Mouse (Mus musculus): Measurements from ENCODE around the gene Bcan.

The Bcan gene

DNA sequence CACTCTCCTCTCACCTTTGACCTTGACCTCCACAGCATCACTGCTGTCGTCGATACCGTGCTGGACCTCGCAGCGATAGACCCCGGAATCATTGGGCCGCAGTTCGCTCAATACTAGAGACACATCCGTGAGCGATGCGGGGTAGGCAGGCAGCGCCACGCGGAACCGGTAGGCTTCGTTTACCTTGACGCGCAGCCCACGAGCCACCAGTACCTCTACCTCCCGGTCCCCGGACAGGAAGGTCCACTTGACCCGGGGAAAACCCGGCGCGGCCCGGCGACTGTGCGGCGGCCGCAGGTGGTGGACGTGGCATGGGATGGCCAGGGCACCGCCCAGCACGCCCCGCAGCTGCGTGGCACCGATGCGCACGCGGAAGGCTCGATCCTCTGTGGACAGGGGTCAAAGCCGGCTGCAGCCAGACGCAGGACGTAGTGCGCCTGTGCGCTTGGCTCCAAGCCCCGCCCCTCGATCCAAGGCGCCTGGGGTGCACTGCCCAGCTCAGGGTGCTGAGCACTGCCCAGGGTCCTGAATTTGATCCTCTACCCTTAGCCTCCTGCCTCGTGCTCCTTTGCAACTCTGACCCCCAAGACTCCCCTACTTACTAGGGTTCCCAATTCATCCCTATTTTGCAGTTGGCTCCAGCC is 2.9 kb downstream of the Bcan start:
- DNase-seq (ENCODE audit: low read depth) = no peak

DNA sequence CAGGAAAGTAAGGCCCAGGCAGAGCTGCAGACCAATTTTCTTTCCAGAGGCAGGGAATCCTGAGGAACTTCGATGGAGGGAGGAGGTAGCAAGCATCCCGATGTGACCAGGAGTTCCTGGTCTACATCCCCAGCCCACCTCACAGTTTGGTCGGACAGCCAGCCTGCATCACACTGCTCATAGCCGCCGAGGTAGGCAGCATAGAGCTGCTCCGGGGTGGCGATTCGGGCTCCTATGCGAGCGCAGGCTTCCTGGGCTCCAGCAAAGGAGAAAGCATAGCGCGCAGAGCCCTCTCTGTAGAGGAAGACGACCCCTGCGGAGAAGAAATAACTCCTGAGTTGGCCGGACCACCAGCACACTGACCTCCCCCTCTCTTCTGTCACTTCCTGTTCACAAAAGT is 3.6 kb downstream of the Bcan start:
- DNase-seq (ENCODE audit: low read depth) = no peak

DNA sequence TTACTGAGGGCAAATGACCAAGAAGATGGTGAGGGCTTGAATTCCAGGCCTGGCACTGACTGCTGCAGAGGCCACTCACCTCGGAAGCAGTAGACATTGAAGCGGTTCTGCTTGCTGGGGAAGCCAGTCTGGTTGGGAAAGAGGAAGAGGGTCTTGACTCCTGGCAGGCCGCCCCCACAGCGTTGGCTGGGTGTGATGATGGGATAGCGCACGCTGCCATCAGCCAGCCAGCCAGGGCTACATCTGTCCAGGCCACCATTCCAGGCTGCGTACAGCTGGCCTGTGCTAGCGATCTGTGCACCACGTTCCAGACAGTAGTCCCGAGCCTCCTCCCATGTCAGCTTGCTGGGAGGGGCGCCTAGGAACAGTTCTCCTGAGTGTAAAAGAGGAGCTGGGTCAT is 4.7 kb downstream of the Bcan start:
- DNase-seq (ENCODE audit: low read depth) = no peak

DNA sequence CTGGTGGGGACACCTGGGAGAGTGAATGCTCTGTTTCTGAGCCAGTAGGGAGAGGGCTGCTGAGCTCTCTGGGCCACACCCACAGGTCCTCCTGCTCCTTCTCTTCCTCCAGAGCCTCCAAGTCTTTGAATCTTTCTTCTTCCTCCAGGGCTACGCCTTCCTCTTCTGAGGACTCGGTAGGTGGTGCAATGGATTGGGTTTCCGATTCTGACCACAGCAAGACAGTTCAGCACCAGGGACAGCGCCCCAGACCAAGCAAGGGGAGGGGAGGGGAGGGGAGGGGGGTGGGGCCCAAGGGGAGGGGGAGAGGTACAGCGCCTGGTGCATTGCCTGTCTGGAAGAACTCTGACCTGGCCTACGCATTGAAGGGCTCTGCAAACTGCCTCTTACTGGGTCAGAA is 6.6 kb downstream of the Bcan start:
- DNase-seq (ENCODE audit: low read depth) = peak; percentile 43

DNA sequence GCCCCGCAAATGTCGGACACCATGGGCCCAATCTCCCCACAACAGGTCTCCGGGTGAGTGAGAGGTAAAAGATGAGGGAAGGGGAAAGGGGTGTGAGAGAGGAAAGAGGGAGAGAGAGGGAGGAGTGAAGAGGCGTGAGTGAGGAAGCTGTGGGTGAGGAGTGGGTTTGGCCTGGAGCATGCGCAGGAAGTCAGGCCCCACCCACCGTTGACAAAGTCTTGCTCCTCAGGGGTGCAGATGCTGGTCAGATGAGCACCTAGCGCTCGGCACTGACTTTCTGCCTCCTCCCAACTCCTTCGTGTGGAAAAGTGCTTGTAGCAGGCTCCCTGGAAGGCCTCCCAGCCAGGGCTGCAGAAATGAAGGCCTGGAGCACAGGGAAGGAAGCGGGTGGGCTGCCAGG is 10.1 kb downstream of the Bcan start:
- no peak for DNase-seq (ENCODE audit: low read depth)

DNA sequence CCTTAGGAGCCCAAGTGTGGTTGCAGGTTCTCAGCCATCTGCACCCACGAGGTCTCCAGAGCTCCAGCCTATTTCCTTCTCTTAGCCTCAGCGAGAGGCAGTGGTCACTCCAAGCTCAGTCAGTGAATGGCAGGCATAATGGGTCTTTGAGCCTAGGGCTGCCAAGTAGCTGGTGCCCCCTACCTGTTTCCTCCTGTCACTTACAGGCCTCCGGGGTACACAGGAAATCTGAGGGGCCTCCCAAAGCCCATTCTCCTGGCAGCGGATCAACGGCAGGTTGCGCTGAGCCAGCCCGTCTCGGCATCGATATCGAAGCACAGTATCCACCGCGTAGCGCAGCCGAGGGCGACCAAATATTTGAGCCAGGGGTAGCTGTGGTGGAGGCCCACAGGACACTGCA is 12.0 kb downstream of the Bcan start:
- no peak for DNase-seq (ENCODE audit: low read depth)

DNA sequence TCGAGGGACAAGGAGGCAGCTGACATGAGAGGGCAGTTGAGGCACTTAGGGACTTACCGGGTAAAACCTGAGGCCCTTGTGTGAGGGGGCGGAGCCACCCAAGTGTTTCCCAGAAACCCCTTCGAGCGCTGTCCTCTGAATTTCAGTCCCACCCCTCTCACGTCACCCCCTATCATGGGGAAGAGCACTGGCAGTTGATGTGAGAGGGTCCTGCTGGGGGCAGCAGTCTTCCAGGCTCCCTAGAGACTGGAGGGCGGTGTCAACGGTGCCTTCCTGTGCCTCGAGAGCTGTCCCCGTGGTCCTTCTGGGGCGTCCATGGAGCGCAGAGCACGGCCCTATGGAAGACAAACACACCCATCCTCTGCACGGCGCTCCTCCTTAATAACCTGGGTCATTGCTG is 12.4 kb downstream of the Bcan start:
- DNase-seq (ENCODE audit: low read depth) = peak; percentile 69

DNA sequence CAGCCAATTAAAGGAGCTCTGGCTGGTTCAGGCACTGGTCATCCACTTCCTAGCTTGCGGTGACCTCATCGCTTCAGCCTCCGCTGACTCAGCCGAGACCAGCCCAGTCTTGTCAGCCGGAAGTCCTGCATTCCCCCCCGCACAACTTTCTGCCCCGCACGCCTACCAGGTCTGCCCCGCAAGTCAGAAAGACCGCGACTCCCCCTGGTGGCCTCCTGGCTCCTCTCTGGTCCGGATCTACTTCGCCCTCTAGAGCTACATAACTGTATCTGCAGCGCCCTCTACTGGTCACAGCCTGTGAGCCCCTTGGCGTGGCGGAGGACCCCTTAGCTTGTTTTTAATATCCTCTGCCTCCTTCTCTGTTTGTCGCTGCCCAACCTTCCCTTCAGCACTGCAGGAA is 13.2 kb downstream of the Bcan start:
- peak; percentile 96 for DNase-seq (ENCODE audit: low read depth)

DNA sequence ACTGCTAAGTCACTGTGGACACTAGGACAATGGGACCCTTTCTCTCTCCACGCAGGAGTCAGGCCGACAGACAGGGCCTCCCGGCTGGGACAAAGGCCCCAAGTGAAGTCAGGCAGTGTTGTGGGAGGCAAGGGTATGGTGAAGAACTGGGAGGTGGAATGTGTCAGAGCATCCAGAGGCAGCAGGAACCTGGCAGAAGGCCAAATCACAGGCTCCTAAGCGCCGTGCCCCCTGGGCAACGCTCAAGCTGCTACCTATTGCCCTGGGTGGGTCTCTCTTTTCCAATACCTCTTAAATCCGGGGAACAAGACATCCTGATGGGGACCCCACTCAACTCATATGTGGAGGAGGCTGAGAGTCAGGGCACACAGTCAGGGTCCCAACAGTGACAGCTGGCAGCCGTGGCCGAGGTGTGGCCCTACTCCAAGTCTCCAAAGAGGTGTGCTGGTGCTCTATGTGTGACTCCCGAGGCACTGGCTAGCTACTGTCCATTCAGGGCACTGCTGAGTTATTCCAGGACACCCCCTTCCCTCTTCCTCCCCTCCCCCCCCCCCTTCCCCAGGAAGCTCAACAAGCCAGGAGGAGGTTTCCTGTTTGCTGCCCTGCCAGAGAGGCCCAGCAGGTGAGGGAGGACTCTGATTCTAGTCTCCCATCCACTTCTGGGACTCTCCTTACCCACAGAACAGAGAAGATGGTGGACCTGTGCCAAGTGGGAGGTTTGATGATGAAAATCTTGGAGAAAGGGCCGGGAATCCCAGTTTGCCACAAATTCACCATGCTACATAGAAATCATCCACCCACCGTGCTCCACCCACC is 14.3 kb downstream of the Bcan start:
- no peak for DNase-seq (ENCODE audit: low read depth)

DNA sequence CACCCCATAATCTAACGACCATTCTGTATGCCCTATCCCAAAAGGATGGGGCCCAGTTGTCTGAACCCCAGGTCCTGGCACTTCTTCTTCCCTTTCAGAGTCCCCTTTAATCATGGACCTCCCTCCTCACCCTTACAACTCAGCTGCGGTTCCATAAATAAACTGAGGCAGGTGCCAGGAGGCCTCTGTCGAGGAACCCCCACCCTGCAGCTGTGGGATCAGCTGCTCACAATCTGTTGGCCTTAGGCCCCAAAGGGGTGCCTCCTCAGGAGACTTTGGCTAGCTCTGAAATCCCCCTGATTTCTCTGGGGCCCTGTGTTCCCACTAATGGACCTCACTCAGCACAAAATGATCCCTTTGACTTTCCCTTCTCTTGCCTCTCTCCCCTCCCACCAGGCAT is 15.9 kb downstream of the Bcan start:
- DNase-seq (ENCODE audit: low read depth) = no peak

DNA sequence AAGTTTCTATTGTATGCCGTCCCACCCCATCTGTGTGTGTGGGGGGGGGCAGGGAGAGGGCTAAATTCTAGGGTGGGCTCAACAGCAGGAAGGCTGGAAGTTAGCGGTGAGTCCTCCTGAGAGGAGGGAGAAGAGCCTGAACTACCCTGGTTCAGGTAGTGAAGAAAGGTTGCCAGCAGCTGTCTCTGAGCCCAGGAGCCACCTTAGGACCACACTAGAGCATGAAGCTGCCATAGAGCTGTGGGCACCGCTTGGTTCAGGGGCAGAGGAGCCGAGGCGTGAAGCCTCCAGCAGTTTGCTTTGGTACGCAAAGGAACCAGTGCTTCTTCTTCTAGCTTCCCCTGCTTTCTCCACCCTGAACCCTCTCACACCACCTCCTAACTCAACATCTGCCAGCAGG is 16.4 kb downstream of the Bcan start:
- DNase-seq (ENCODE audit: low read depth) = no peak

DNA sequence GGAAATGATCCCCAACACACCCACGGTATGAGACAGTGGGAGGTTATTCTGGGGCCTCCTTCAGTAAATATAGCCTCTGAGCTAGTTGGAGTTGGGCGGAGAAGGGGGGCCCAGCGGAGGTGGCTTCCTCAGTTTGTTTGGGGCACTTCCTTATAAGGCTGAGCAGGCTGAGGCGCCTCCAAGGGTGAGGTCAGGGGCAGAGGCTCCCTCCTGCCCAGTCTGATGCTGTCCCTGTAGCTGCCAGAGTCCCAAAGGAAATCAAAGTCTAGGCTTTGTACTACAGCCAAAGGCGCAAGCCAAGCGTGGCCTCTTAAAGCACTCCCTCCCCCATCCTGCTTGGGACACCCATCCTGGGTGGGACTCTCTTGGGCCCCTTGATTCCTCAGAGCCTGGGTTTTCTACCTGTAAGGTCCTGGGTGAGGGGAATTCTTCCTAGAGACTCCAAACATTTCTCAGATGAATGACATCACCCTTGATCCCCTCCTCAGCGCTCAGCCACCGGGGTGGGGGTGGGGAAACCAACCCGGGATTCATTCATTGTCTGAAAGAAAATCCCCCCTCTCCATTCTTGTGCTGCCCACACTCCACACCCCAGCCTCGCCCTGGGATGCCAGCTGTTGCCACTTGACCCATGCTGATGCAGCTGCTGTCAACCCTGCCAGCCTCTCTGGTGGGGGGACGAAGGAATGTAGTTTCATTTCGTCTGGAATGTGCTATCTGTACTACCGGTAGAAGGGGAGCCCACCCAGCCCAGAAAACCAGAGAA is 17.0 kb downstream of the Bcan start:
- no peak for DNase-seq (ENCODE audit: low read depth)

DNA sequence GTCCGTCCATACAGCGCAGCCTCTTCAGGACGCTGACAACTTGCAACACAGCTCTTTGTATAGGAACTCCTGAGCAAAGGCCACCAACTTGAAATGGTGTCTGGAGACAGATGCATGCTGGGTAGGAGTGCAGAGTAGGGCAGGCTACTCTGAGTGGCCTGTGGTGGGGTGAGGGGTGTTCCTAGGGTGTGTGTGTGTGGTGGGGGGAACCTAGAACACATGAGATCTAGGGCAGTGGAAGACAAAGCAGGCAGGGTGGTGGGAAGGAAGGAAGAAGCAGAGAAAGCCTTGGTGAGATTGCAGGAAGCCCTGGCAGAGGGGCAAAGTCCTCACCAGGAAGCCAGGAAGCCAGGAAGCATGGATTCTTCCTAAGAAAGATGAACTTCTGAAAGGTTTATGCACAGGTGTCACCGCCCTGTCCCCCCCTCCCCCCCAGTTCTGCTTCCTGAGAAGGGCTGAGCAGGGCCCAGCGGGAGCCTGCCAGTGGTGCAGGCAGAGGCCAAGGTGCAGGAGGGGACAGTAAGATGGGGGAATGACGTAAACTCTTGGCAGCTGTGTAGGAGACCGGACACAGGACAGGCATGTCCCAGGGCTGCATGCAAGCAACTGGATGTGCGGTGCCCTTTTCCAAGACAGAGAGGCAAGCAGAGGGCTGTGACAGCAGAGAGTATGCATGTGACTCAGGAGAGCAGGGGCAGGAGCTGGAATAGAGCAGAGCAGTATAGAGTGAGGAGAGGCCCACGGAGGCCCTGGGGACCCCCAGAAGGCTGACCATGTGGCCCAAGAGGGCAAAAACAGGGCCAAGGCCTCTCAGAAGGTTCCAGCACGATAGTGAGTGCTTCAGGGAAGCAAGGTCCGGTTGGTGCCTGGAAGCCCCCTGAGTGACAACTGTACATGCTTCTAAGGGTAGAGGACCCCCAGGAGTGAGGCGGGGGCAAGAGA is 17.9 kb downstream of the Bcan start:
- no peak for DNase-seq (ENCODE audit: low read depth)

DNA sequence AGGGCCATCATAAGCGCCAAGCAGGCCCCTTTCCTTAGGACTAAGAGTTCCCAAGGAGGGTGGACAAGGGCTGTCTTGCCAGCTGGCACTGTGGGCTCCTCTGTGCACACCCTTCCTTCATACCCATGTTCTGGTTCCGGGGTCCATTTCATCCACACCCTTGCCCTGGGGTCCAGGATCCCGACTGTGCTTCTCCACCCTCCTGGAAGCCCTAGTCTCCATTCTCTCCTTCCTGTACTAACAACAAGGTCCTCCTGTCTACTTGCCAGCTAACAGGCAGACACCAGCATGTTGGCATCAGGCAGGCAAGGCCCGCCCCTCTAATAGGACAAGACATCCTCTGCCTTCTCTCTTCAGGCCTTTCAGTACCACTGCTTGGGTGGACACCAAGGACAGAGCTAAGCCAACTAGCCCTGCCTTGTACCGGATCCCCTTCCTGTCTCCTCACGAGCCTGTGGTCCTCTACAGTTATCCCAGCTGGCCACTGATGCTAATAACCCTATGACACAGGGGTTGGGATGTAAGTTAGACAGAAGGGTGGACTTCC is 18.7 kb downstream of the Bcan start:
- no peak for DNase-seq (ENCODE audit: low read depth)

DNA sequence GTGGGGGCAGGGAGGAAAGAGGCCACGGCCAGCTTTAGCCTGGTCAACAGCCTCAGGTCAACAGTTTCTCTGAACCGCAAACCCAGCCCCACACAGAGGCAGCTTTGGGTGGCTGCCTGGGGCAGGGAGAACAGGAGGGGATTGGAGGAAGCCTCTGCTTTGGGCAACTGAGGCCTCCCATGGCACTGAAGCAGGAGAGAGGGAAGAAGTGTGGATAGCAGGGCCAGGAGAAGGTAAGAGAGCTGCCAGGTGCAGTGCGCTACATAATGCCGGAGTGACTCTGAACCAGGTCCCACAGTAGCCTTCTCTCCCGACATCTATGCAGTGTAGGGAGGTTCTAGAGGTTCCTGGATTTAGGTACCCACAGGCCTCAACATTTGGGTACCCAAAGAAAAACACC is 19.3 kb downstream of the Bcan start:
- DNase-seq (ENCODE audit: low read depth) = no peak

DNA sequence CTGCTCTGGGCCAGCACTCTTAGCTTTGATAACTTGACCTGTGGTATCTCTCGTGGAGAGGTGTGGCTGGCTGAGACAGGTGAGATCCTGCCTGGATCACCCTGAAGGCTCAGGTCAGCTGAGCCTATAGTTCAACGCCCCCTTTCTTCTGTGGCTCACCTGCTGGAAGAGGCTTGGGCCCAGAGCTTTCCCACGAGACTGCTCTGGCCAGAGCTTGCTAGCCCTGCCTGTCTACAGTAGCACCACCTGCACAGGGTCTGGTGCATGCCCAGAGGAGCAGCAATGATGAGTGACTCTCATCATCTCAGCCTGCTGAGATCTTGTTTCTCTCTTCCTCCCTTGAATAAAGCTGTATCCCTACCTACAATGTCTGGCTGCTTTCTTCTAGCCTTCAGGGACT is 19.9 kb downstream of the Bcan start:
- no peak for DNase-seq (ENCODE audit: low read depth)

DNA sequence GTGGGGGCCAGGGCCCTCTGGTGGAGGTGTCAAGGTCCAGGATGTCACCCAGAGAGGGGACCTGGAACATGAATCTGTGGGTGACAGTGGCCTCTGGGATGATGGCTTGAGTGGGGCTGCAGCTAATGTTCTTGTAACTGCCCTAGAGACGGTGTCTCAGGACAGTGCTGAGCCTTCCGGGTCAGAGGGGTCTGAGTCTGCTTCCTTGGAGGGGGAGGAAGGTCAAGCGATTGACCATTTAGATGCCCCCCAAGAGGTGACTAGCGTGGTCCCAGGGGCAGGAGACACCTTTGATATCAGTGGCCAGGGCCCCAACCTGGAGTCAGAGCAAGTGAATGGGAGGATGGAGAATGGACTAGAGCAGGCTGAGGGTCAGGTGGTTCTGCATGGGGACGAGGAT is 20.5 kb downstream of the Bcan start:
- DNase-seq (ENCODE audit: low read depth) = no peak

DNA sequence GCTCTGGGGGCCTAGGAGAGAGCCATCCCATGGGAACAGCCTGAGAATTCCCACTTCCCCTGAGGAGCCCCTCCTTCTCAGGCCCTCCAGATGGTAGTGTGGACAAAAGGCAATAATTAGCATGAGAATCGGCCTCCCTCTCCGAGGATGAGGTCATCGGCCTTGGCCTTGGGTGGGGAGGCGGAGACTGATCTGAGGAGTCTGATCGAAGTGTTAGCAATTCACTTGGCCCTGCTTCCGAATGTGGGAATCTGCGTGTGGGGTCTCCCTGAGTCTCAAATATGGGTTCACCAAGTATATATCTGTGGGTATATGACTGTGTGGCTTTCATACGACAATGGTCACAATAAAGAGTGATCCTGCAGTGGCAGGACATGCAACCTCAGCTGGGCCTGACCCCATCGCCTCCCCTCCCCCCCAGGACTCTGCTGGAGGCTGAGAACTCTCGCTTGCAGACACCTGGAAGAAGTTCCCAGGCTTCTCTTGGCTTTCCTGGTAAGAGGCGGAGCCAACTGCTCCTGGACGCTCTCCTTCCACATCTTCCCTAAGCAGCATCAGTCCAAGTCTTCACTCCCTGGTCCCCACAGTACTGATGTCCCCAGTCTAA is 25.5 kb downstream of the Bcan start:
- DNase-seq (ENCODE audit: low read depth) = no peak

DNA sequence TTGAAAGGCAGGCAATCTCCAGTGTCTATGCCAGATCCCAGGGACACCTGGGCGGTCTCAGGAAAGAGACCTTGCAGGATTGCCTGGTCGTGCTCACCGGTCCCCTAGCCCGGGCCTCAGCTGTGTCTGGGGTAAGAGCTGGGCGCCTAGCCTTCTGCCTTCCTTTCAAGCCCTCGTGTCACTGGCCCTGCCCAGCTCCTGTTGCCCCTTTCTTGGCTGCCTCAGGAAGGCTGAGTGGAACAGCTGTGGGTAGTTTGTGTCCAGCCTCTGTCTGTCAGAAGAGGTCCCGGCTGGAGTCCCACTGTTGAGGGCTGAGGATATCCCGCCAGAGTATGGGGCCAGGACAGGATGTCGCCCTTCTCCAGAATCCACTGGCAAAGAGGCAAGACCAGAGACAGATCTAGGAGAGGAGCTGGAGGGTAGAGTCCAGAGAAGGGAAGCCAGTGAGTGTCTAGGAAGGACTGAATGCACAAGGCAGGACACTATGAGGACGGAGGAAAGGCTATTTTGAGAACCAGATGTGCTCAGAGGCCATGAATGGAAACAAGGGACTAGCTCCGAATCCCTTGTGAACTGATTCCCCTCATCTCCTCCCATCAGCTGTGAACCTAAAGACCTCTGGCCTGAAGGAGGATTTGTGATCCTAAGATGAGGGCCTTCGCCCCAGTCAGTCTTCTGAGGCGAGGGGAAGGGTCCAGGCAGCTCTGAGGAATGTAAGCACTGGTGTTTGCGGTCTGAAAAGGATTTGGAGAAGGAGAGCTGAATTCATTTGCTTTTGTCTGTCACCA is 26.2 kb downstream of the Bcan start:
- DNase-seq (ENCODE audit: low read depth) = no peak

DNA sequence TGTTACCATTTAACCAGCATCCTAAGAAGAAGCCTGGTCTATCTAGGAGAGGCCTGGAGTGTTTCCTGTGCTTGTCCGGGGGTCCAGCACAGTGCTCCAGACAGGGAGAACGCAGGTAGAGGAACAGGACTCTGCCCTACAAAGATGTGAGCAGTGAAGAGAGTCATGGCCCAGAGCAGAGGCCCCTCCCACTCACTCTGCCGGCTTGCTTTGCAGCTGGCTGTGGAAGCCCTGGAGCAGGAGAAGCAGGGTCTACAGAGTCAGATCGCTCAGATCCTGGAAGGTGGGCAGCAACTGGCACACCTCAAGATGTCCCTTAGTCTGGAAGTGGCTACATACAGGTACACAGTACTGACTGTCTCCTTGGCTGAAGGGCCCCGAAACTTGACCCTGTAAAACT is 27.3 kb downstream of the Bcan start:
- no peak for DNase-seq (ENCODE audit: low read depth)
